Mouse (Mus musculus) cortical plate, adult 2 months (tissue): ENCODE data around the gene Bpifb9a. TPM values are rescaled to one million over a fixed set of nuclear protein-coding genes. Genes with fewer than 3 reads are reported as not detected.
A peak's percentile ranks its signal among the peaks of the same experiment; 100 is the strongest.
"Not testable (repeated sequence)": the region's sequence is repeated elsewhere in the genome, so short reads cannot be mapped to it uniquely, and the experiment has no call there.

ENCODE experiments used
- H3K27ac ChIP-seq: fragments of 200-500 bp; 2 replicates; pipeline ENCODE4 v1.5.1; 2012; ENCODE audit warnings: low read length, control low read depth, inconsistent platforms; ENCODE audit not compliant: insufficient read depth
- H3K4me1 ChIP-seq: fragments of 200-500 bp; 2 replicates; pipeline ENCODE4 v1.6.1; 2011; ENCODE audit warnings: low read length; ENCODE audit not compliant: control insufficient read depth, insufficient read depth
- H3K4me3 ChIP-seq: fragments of 200-500 bp; 2 replicates; pipeline ENCODE4 v1.5.1; 2011; ENCODE audit warnings: mild to moderate bottlenecking, low read length, control low read depth; ENCODE audit not compliant: insufficient read depth
- CTCF ChIP-seq: fragments of 200-500 bp; IDR thresholded peaks from 2 replicates; pipeline ENCODE4 v1.5.1; 2011; ENCODE audit warnings: mild to moderate bottlenecking, control low read depth, low read length; ENCODE audit not compliant: insufficient read depth; ENCODE audit errors: extremely low read depth
- POLR2A ChIP-seq: fragments of 200-500 bp; IDR thresholded peaks from 2 replicates; pipeline ENCODE4 v1.6.1; 2011; ENCODE audit warnings: mild to moderate bottlenecking, low read length, control low read depth; ENCODE audit not compliant: insufficient read depth; ENCODE audit errors: extremely low read depth
- polyA plus RNA-seq: library from polyadenylated mRNA; depleted of rRNA; stranded (reverse); fragments of >200 nt; gene quantifications from 2 replicates; pipeline ENCODE4 v1.2.3, GENCODE M21; 2012; rRNA removed

Gene Bpifb9a
- polyA plus RNA-seq, result not detected in 2 replicates

DNA sequence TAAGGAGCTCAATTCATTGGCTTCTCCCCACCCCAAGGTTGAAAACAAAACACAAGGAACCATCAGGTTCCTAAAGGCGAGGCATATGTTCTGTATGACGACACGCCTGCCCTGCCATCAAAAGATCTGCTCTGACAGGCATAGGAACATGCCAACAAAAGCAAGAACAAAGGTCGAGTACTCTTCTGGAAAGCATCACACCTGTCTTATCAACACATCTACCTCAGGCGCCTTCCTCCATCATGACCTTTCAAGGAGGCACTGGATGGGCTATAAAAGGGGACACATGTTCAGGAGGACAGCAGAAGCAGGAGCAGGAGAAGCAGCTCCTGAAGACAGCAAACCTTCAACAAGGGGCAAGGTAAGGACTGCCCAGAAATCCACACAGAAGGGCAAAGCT, at the start of gene Bpifb9a:
Gene Bpifb9a, plus strand, starts transcription at position 301 of the 400 bp plus-strand sequence.
- not testable (repeated sequence) for H3K27ac ChIP-seq, H3K4me1 ChIP-seq, H3K4me3 ChIP-seq

DNA sequence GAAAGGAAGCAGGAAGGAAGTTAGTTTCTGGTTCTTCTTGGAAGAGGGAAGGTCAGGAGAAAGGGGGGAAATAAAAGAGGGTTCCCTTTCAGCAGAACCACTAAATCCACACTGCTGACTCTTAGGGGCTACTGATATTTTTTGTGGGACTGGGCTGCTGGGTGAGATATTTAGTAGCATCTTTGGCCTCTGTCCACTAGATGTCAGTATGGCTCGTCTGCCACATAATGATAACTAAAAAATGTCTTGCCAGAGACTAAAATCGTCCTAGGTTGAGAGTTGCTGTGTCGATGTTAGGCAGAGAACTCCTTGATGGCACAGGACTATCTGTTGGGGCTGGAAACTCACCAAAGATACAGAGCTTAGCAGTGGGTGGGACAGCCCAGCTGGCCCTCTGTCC, 48.5 kb upstream of the Bpifb9a start:
- peak; percentile 56 for TF ChIP-seq CTCF
- TF ChIP-seq POLR2A, result no peak
- H3K27ac ChIP-seq, result no peak overlapping the region
- H3K4me3 ChIP-seq, result no peak overlapping the region
- H3K4me1 ChIP-seq, result peaks cover 7% of the 10 kb centered on the region

DNA sequence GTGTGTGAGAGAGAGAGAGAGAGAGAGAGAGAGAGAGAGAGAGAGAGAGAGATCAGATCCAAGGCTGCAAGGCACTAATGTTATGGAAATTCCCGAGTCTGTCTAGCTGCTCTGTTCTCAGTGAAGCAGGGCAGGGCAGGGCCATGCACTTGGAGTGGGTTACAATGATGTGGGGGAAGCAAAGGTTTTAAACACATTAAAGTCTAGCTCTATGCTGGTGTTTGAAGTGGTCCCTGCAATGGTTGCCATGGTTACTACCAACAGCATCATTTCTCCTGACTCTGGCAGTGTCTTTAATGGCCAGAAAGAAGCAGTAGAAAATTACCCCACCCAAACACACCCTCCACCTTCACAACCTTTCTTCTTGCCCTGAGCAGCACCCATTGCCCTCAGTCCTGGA, 46.5 kb upstream of the Bpifb9a start:
- Histone ChIP-seq H3K27ac (no peak overlapping the region), H3K4me1 (peaks cover 5% of the 10 kb centered on the region), H3K4me3 (no peak overlapping the region)
- TF ChIP-seq POLR2A, result no peak
- no peak for TF ChIP-seq CTCF

DNA sequence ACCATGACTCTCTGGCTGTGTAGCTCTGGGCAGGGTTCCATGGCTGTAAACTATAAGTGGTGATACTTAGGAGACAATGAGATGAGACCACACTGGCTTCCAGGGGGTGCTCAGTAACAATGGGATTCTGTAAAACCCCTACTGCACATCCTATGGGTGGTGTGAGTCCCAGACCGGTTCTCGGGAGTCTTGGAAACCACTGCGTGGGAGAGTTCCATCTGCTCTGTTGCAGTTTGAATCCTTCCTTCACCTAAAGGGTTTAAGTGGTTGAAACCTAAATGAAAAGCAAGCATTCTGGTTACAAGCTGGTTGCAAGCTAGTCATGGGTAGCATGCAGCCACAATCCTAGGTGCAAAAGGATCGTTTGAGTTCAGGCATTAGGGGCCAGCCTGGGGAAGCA, 45.8 kb upstream of the Bpifb9a start:
- Histone ChIP-seq H3K27ac (no peak overlapping the region), H3K4me3 (no peak overlapping the region), H3K4me1 (peaks cover 5% of the 10 kb centered on the region)
- no peak for TF ChIP-seq POLR2A
- TF ChIP-seq CTCF, result no peak

DNA sequence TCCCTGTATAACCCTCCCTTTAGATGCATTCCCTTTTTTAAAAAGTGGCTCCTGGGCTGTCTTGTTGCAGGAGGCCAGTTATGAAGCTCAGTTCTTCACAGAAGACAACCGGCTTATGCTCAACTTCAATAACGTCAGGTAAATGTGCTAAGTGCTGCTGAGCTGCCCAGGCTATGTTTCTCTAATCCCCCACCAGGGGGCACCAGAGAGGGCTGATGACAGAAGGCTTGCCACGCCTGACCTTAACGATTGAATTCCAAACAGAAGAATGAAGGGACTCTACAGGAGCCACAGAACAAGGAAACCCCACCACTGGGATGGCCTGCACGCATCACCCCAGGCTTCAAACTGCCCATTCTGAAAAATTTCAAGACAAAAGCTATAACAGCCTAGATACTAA, 42.5 kb upstream of the Bpifb9a start:
- no peak overlapping the region for H3K4me3 ChIP-seq
- no peak overlapping the region for H3K27ac ChIP-seq
- TF ChIP-seq CTCF (peak; percentile 64), POLR2A (no peak)
- peaks cover 5% of the 10 kb centered on the region for H3K4me1 ChIP-seq

DNA sequence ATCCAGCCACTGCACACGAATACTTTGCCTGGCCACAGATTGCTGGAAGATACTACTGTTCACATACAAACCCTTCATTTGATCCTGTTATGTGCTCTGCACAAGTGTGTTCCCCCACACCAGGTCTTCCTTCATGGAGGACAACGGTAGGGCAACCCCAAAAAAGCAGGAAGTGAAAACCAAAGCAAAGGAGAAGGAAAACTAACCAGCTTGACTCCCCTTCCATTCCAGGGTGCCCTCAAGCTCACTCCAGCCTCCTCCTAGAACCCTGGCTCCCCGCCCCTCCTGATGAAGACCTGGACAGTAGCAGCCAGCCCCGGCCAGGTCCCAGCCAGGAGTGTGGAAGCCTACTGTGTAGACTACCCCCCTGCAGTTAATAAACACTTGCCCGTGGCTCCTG, 37.7 kb upstream of the Bpifb9a start:
- no peaks in the 10 kb centered on the region; the same call in 1 of the 2 replicates for H3K4me1 ChIP-seq
- H3K4me3 ChIP-seq, result no peak overlapping the region
- TF ChIP-seq POLR2A (no peak), CTCF (no peak)
- no peak overlapping the region for H3K27ac ChIP-seq

DNA sequence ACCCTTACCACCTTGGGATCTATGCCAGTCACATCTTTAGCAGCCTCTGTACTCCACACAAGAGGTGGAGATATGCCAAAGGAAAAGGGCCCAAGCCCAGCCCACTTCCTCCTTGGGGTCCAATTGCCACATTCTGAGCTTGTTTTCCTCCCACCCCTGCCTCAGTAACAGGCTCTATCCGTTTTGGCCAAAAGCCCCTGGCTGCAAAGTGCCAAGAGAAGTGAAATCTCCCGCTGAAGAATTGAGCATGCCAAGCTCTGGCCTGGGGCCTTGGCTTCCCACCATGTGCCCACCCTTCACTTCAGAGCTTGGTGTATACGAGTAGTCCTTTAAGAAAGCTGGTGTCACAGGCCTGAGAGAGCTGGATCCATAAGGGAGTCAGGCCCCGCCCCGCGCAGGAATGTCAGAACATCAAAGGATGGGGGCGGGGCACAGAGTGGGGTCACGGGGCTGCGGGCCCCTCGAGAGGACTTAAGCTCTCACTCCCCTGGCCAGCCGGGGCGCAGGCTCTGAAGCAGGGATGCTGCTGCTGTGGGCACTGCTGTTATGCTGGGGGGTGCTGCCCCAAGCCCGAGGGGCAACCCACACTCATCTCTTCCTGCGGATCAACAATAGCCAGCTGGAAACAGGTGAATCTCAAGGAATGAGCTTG, 34.3 kb upstream of the Bpifb9a start, which contains the start of gene Bpifb5:
Gene Bpifb5, plus strand, starts transcription at position 478 of the 652 bp plus-strand sequence.
- Histone ChIP-seq H3K4me1 (no peaks in the 10 kb centered on the region; the same call in 1 of the 2 replicates), H3K4me3 (no peak within 1 kb of the TSS), H3K27ac (no peak within 1 kb of the TSS)
- TF ChIP-seq POLR2A (no peak), CTCF (no peak)

DNA sequence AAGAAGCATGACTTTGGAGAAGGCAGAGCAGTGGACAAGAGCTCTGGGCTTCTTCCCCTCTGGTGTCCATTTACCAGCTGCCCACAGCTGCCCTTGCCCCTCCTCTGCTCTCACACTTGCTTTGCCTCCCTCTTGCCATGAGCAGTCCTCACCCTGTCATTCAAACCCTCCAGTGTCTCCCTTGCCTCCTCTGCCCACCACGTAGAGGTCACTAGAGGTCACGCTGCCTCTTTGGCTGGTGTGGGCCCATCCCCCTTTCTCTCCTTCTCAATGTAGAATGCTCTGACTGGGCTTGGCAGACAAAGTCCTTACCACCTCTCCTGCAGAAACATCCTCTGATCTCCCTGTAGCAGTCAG, 33.8 kb upstream of the Bpifb9a start:
- TF ChIP-seq CTCF (no peak), POLR2A (no peak)
- Histone ChIP-seq H3K4me1 (no peaks in the 10 kb centered on the region; the same call in 1 of the 2 replicates), H3K27ac (no peak overlapping the region), H3K4me3 (no peak overlapping the region)

DNA sequence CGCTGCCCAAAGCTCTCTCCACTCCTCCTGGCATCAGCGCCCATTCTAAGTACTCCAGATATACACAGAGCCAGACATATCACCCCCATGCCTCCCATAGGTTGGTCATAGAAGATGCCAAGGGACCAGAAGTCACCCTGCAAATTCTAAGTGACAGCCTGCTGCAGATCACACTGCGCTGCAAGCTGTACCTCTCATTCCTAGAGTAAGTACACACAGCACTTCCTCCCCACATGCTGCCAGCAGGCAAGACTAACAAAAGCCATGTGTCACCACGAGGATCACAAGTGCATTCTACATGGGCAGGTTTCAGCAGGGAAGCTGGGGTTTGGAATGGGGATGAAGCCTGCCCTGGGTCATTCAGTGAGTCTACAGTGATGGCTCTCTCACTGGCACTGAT, 30.7 kb upstream of the Bpifb9a start:
- no peak overlapping the region for H3K4me3 ChIP-seq
- no peak overlapping the region for H3K27ac ChIP-seq
- no peaks in the 10 kb centered on the region; the same call in 1 of the 2 replicates for H3K4me1 ChIP-seq
- TF ChIP-seq CTCF, result no peak
- TF ChIP-seq POLR2A, result no peak

DNA sequence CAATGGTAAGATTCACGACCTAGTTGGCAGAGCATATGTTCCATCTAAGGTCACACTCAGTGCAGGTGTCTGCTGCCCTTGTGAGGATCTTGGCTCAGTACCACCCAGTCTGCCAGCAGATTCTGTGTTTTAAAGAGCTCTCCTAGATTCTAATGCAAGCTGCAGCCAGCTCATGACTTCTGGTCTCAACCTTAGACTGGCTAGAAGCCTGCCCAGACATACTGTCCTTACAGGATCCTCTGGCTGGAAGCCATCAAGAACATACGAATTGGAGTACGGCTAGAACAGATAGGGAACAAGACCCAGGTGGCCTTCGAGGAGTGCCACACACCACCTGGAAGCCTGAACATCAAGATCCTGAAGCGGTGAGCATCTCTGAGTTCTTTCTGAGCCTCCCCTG, 29.8 kb upstream of the Bpifb9a start:
- no peak overlapping the region for H3K27ac ChIP-seq

More for the DNA sequence above, 29.8 kb upstream of the Bpifb9a start:
- TF ChIP-seq POLR2A (no peak), CTCF (no peak)
- Histone ChIP-seq H3K4me1 (no peaks in the 10 kb centered on the region; the same call in 1 of the 2 replicates), H3K4me3 (no peak overlapping the region)
